Mouse (Mus musculus) ES-E14 (cell line): ENCODE measurements around the gene Slc25a27.

Source experiments
- CHD2 ChIP-seq: IDR thresholded peaks from 2 replicates; pipeline ENCODE4 v1.6.1; 2014; ENCODE audit warnings: mild to moderate bottlenecking, low read depth, low read length, inconsistent platforms
- ZNF384 ChIP-seq: IDR thresholded peaks from 2 replicates; pipeline ENCODE4 v1.6.1; 2012; ENCODE audit warnings: low read depth, low read length, inconsistent platforms

DNA sequence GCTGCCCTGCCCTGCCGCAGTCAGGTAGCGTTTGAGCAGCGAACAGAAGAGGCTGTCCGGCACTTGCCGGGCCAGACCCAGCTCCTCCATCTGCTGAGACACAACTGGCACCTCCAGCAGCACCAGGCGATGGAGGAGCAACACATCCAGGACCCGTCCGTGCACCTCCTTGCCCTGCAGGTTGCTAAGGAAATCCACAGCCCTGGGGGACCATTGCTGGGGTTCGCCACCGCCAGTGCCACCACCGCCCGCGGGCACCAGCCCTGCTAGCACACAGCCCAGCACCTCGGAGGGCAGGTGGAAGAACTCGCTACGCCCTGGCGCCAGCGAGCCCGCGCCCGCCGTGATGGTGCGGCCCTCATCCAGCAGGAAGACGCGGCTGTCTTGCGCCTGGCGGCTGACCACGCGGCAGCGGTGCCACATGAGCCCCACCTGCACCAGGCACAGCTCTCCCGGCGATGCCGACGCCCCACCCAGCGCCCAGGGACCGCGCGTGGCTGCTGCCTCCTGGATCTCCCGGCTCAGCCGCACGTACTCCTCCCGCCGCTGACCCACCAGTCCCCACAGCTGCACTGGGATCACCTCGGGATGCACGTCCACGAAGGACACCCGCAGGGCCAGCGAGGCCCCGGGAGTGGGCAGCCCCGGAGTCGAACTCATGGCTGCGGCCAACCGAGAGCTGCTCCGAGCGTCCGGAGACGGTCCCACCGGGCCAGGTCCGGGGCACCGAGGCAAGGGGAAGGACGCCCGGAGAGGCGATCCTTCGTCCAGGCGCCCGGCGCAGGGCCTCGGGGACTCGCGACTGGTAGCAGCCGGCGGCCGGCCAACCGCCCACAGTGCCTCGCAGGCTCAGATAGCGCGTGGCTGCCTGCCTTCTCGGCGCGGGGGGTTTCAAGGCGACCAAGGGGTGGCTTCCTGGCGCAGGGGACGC is 37.3 kb downstream of the Slc25a27 start, which contains the start of gene Tdrd6:
- TF ChIP-seq ZNF384 (no peak), CHD2 (no peak)
